Mouse (Mus musculus): ENCODE data around the gene Myo6. TPM values are rescaled to one million over a fixed set of nuclear protein-coding genes. Genes with fewer than 3 reads are reported as not detected.

Myo6 gene
- polyA plus RNA-seq, 1 experiment from 2014 or later = 14.0 TPM

DNA sequence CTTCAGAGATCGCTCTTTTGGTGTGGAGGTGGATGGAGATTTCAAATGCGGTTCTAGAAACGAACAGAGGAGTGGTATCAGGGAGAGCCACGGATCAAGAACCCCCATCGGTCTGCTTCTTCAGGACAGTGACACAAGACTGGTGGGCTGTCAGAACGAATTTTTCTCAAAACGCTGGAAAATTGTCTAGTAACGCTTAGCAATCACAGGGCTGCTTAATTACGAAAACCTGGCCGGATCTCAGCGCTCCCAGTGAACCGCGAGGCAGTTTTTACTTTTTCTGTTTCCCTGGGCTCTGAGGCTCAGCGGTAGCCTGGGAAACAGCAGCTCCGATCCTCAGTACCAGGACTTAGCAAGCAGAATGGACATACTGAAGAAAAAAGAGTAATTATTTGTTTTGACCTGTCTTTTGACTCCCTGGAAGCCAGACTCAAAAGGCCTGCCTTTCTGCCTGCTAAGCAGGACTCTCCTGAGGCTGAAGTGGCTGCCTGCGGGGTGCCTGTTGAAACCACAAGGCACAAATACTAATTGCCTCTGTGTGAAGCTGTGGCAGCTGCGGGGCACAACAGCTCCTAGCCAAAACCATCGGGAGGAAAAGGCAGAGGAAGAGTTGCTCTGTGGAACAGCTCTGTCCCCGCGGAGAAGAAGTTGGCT, 187.0 kb downstream of the Myo6 start:
- peak overlapping the region; percentile 56 for H3K4me2 ChIP-seq
- peak overlapping the region; percentile 17 for H3K4me3 ChIP-seq
- H3K4me1 ChIP-seq = peaks cover 8% of the 10 kb centered on the region
- WGBS = 10% methylated on average over 20 of the region's 20 CpGs
- H3K27me3 ChIP-seq = peaks cover 2% of the 10 kb centered on the region; the same call in 1 of the 2 replicates
- no peaks in the 10 kb centered on the region for H3K9me3 ChIP-seq (replicated peaks)
- H3K9ac ChIP-seq = peak overlapping the region; percentile 45
- ATAC-seq = peak; percentile 89
- H3K27ac ChIP-seq = no peak overlapping the region
- H3K36me3 ChIP-seq (ENCODE audit: poor library complexity, severe bottlenecking) = no peaks in the 10 kb centered on the region

GRCm38 (mm10) chr9:80360063-80360462, 195.2 kb downstream of the Myo6 start:
- Histone ChIP-seq H3K4me1 (no peaks in the 10 kb centered on the region), H3K9ac (no peak overlapping the region), H3K4me3 (no peak overlapping the region)

More at GRCm38 (mm10) chr9:80360063-80360462, 195.2 kb downstream of the Myo6 start:
- no peaks in the 10 kb centered on the region for H3K9me3 ChIP-seq (replicated peaks)
- no peak overlapping the region for H3K4me2 ChIP-seq
- ATAC-seq = no peak
- H3K27ac ChIP-seq = no peak overlapping the region
- no peaks in the 10 kb centered on the region for H3K27me3 ChIP-seq
- H3K36me3 ChIP-seq (ENCODE audit: poor library complexity, severe bottlenecking) = no peaks in the 10 kb centered on the region

Other genes with a start within 250 kb of the Myo6 start
- 3.0 and 5.3 TPM in 2 replicates for gene Filip1, start 152.2 kb upstream of the Myo6 start, polyA plus RNA-seq (2015; fragmentation: Nextera tagmentation; extraction: Ambion mirVana)
- gene Senp6, start 98.1 kb upstream of the Myo6 start, polyA plus RNA-seq (2015; fragmentation: Nextera tagmentation; extraction: Ambion mirVana) = 56.9 and 59.8 TPM in 2 replicates